Mouse (Mus musculus): Measurements from ENCODE around the gene Hspa8. TPM values are rescaled to one million over a fixed set of nuclear protein-coding genes. Genes with fewer than 3 reads are reported as not detected.
"Not testable (repeated sequence)": the region's sequence is repeated elsewhere in the genome, so short reads cannot be mapped to it uniquely, and the experiment has no call there.

The Hspa8 gene
- total and polyA plus RNA-seq, 3 experiments: 418 to 5,439 (median 3,011) TPM

DNA sequence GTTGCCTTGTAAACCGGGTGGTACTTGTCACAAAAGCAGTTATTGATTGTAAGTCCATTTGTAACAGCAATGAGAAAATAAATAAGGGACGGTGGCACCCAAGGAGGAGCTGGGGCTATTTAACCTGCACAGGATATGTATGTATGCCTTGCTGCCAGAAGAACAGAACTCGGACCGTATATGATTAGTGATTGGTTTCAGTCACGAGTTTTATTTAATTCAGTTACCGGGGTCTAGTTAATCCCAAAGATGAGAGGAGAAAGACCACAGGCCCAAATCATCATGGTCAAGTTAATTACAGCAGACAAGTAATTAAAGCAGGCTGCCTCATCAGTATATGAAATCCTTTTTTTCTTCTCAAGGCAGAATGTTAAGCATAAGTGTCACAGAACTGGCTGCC, 15.3 kb upstream of the Hspa8 start:
- H3K4me1 ChIP-seq (ENCODE audit: control insufficient read depth in 1 of 2, insufficient read depth in 2 of 2, low read length in 2 of 2): peaks cover 0 to 6% of the 10 kb centered on the region in 2 experiments; a peak in 2 of 4 replicates
- no peak for DNase-seq (ENCODE audit: low read depth, low spot score)
- peaks cover 3% of the 10 kb centered on the region in 2 experiments for H3K27me3 ChIP-seq (ENCODE audit: control insufficient read depth in 1 of 2, insufficient read depth in 2 of 2, low read length in 2 of 2)
- no peak for TF ChIP-seq MAX (IDR thresholded peaks at IDR 0.05; ENCODE audit: low read length)
- no peak for TF ChIP-seq UBTF (IDR thresholded peaks at IDR 0.05; ENCODE audit: borderline replicate concordance, insufficient read depth, low read depth, low read length)
- no peak for TF ChIP-seq SMC3 (IDR thresholded peaks at IDR 0.05; ENCODE audit: low read depth, low read length)
- TF ChIP-seq ZC3H11A (IDR thresholded peaks at IDR 0.05; ENCODE audit: low read depth, low read length): no peak
- no peak for TF ChIP-seq MEF2A (IDR thresholded peaks at IDR 0.05; ENCODE audit: extremely low read depth, insufficient replicate concordance, low read depth, low read length, poor library complexity, severe bottlenecking)
- TF ChIP-seq MAZ (IDR thresholded peaks at IDR 0.05; ENCODE audit: low read depth, low read length): no peak
- TF ChIP-seq CTCF (IDR thresholded peaks at IDR 0.05 in 2 of 3, conservative IDR thresholded peaks at IDR 0.05 in 1 of 3; ENCODE audit: control insufficient read depth in 1 of 3, insufficient read depth in 1 of 3, low read depth in 2 of 3, low read length in 3 of 3, poor library complexity in 1 of 3, severe bottlenecking in 1 of 3): no peak
- TF ChIP-seq USF2 (IDR thresholded peaks at IDR 0.05; ENCODE audit: borderline replicate concordance in 1 of 2, insufficient read depth in 1 of 2, low read depth in 1 of 2, low read length in 2 of 2): no peak
- TF ChIP-seq ETS1 (IDR thresholded peaks at IDR 0.05; ENCODE audit: low read depth, low read length): no peak
- no peak for TF ChIP-seq ZNF384 (IDR thresholded peaks at IDR 0.05; ENCODE audit: low read depth, low read length)
- TF ChIP-seq JUND (IDR thresholded peaks at IDR 0.05; ENCODE audit: low read depth, low read length): no peak
- TF ChIP-seq GABPA (IDR thresholded peaks at IDR 0.05; ENCODE audit: low read depth, low read length): no peak
- no peak for TF ChIP-seq TCF12 (IDR thresholded peaks at IDR 0.05; ENCODE audit: low read depth, low read length)
- no peak for TF ChIP-seq MYB (IDR thresholded peaks at IDR 0.05; ENCODE audit: low read depth, low read length)
- no peak overlapping the region for H3K9ac ChIP-seq (ENCODE audit: control insufficient read depth, low read depth, low read length, poor library complexity, severe bottlenecking)
- H3K36me3 ChIP-seq (ENCODE audit: control insufficient read depth in 1 of 2, insufficient read depth in 2 of 2, low read length in 2 of 2): peaks cover 0 to 2% of the 10 kb centered on the region in 2 experiments; a peak in 1 of 4 replicates
- H3K27ac ChIP-seq (ENCODE audit: control insufficient read depth, low read depth, low read length): no peak overlapping the region
- H3K9me3 ChIP-seq (replicated peaks; ENCODE audit: insufficient read depth, low read length): no peaks in the 10 kb centered on the region
- no peak overlapping the region for H3K4me3 ChIP-seq (ENCODE audit: control insufficient read depth in 1 of 2, insufficient read depth in 1 of 2, low read depth in 2 of 2, low read length in 2 of 2)
- no peaks in the 10 kb centered on the region for H3K79me2 ChIP-seq (ENCODE audit: control insufficient read depth, insufficient read depth, low read length, poor library complexity)

DNA sequence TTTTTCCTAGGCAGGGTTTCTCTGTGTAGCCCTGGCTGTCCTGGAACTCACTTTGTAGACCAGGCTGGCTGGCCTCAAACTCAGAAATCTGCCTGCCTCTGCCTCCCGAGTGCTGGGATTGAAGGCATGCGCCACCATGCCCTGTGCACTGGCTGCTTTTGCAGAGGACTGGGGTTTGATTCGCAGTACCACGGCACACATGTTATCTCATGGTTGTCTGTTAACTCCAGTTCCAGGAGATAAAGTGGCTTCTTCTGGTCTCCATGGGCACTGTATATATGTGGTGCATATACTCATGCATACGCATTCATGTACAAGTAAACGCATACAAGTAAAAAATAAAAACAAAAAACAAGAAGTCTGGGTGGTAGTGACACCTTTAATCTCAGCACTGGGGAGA, 14.0 kb upstream of the Hspa8 start:
- H3K4me1 ChIP-seq (ENCODE audit: control insufficient read depth in 1 of 2, insufficient read depth in 2 of 2, low read length in 2 of 2): not testable (repeated sequence)

More for the DNA sequence above, 14.0 kb upstream of the Hspa8 start:
- not testable (repeated sequence) for DNase-seq (ENCODE audit: low read depth, low spot score); H3K79me2 ChIP-seq (ENCODE audit: control insufficient read depth, insufficient read depth, low read length, poor library complexity); H3K27me3 ChIP-seq (ENCODE audit: control insufficient read depth in 1 of 2, insufficient read depth in 2 of 2, low read length in 2 of 2); H3K9ac ChIP-seq (ENCODE audit: control insufficient read depth, low read depth, low read length, poor library complexity, severe bottlenecking); H3K9me3 ChIP-seq (replicated peaks; ENCODE audit: insufficient read depth, low read length); H3K36me3 ChIP-seq (ENCODE audit: control insufficient read depth in 1 of 2, insufficient read depth in 2 of 2, low read length in 2 of 2); H3K27ac ChIP-seq (ENCODE audit: control insufficient read depth, low read depth, low read length); H3K4me3 ChIP-seq (ENCODE audit: control insufficient read depth in 1 of 2, insufficient read depth in 1 of 2, low read depth in 2 of 2, low read length in 2 of 2)
